Mouse (Mus musculus) T-helper 2 cell (primary cell): ENCODE measurements around the gene Idh3b.

Experiments
- in situ Hi-C: fragments of 300-600 bp; cut with MboI, MseI; formaldehyde crosslinking; loops from one replicate; pipeline ENCODE4 v1.15.1; 2025; ENCODE audit warnings: high pct_unique_total_duplicates

Idh3b gene

DNA sequence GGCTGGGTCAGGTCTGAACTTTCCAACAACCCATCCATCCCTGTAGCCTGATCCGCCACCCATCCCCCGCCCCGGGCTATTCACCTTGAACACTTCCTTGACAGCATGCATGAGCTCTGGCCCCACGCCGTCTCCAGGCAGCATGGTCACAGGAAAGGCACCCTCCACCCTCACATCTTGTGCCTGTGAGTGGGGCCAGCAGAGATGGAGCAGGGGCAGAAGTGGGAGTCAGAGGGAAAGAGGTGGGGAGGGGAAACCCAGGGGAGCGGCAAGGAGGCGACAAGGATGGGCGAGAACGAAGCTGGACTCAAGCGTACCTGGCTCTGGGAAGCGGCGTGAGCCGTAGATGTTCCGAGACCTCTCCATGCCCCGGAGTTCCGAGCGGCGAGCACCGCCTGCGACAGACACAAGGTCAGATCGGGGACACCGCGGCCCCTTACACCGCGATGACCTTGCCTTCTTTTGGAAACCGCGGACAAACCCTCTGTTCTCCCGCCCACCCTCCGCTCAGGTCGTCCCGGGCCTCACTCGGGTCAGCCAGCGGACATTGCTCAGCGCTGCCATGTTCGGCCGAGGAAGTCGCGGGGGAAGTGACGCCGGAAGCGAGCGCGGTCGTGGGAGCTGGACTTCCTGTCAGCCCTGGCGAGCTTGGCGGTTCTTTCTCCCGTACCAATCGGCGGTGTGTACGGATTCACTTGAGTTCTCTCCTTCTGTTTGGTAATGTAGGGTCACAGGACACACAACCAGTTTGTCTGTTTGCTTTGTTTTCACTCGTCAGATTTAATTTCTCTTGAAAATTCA, at the start of gene Idh3b:
Gene Idh3b, minus strand, starts transcription at position 694 of the 801 bp plus-strand sequence.
- in situ Hi-C loops: loop anchor here (5.0 kb wide), 1 partner anchor 248 kb away; no protein-coding TSS in a partner anchor

- in situ Hi-C loops: no loop called here
Observed at GRCm38 (mm10) chr2:130329502-130329901, 45.2 kb upstream of the Idh3b start.

DNA sequence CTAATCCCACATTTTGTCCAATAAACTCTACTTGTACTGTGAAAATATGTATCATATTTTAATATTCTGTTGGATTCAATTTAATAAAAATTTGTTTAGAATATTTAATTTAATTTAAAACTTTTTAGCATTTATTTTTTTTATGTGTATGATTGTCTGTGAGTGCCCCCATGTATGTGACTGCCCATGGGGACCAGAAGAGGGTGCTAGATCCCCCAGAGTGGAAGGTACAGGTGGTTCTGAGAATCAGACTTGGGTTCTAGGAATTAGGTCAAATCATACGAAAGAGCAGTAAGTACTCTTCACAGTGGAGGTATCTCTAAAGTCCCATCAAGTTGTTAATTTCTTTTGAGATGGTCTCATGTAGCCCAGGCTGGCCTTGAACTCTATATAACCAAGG, 42.7 kb upstream of the Idh3b start:
- in situ Hi-C loops: no loop called here

DNA sequence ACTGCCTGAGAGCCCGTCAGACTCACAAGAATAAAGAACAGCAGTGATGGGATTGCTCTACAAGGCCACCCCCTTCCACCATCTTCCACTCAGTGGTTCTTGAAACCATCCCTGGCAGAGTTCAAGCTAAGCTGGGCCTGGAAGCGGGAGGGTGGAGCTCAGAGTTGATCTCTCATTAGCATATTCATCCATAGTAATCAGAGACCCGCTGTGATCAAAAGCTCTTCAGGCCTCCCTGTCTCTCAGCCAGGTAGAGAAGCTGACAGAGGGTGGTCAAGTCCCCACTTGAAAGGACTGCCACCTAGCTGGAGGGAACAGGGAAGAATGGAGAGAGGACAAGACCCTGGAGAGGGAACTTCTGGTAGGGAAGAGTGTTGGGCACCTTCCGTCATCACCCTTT, 18.7 kb upstream of the Idh3b start:
- in situ Hi-C loops: no loop called here

GRCm38 (mm10) chr2:130297580-130297979, 13.2 kb upstream of the Idh3b start:
- in situ Hi-C loops: no loop called here

GRCm38 (mm10) chr2:130296134-130296745, 11.9 kb upstream of the Idh3b start:
- in situ Hi-C loops: no loop called here

GRCm38 (mm10) chr2:130295331-130296133, 11.2 kb upstream of the Idh3b start:
- in situ Hi-C loops: no loop called here

GRCm38 (mm10) chr2:130294936-130295277, 10.6 kb upstream of the Idh3b start, which contains the start of gene Ebf4:
Gene Ebf4 (plus strand): TSS chr2:130295169.
- in situ Hi-C loops: loop anchor here (5.0 kb wide), 1 partner anchor 112 kb away; the partner anchor contains the start of genes 1700020A23Rik, Gm28372 and Tmem239

- in situ Hi-C loops: loop anchor here (5.0 kb wide), 1 partner anchor 113 kb away; the partner anchor contains the start of genes 1700020A23Rik, Gm28372 and Tmem239
Observed at GRCm38 (mm10) chr2:130294218-130294935, 10.0 kb upstream of the Idh3b start.

- in situ Hi-C loops: loop anchor here (5.0 kb wide), 1 partner anchor 114 kb away; the partner anchor contains the start of genes 1700020A23Rik, Gm28372 and Tmem239
Observed at GRCm38 (mm10) chr2:130293486-130293885, 9.1 kb upstream of the Idh3b start.

DNA sequence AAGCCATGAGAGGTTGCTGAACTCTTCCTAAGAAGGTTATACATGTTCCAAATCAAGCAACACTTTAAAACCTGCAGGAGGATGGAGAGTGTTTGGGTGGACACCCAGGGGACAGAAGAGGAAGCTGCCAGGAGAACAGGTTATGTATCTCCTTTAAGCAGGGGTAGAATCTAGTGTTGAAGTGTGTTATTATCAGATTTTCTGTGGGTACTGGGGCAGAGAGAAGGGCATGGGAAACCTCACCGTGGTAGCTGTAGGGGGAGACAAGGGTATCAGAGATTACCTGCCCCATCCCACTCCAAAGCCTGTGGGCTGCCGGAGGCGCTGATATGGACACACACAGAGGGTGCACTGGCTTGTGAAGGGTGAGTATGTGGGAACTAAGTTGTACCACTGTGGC, 8.7 kb upstream of the Idh3b start:
- in situ Hi-C loops: loop anchor here (5.0 kb wide), 1 partner anchor 114 kb away; the partner anchor contains the start of genes 1700020A23Rik, Gm28372 and Tmem239

DNA sequence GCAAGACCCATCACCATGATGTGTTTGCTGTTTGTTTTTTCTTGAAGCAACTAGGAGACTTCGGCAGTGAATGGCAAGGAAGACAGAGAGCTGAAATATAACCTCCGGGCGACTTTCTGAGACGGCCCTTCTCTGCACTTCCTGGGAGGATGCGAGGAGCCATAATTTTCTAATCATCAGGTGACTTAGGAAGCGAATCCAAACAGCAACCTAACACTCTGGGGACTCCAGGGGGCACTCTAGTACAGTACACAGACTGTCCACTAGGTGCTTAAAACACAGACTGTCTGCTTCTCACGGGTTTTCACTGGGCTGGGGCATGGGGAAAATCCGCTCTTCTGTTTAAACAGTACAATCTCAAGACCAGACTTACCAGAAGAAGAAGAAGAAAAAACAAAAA, 7.1 kb upstream of the Idh3b start:
- in situ Hi-C loops: loop anchor here (5.0 kb wide), 1 partner anchor 116 kb away; the partner anchor contains the start of genes 1700020A23Rik, Gm28372 and Tmem239

DNA sequence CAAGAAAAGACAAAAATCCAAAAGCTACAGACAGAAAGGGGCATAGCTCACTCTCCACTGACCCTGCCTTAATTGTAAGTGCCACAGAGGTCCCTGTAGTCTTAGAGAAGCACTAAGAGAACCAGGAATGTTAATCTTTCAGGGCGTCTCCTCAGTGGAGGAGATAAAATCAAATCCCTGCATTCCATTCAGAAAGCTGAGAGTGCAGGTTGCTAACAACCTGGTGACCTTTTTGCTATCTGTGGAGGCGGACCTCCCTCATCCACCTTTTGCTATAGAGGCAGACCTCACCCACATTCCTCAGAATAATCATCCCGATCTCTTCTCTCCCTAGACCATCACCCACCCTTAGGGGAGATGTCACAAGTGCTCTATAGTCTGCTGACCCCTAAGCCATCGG, 4.7 kb upstream of the Idh3b start:
- in situ Hi-C loops: no loop called here

DNA sequence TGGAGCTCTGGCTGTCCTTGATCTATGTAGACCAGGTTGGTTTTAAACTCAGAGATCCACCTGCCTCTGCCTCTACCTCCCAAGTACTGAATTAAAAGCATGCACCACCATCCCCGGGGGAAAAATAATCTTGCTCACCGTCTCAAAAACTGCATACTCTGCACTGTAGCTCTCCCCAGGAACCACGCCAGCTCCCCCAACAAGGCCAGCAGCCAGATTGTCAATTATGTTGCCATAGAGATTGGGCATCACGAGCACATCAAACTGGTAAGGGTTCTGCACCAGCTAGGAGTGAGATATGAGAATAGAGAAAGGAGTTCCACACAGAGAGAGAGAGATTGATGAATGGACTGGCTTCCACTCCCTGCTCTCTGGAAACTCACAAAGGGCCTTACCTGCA, 3.5 kb downstream of the Idh3b start:
- in situ Hi-C loops: loop anchor here (5.0 kb wide), 1 partner anchor 251 kb away; no protein-coding TSS in a partner anchor

- in situ Hi-C loops: loop anchor here (5.0 kb wide), 1 partner anchor 252 kb away; no protein-coding TSS in a partner anchor
Observed at GRCm38 (mm10) chr2:130280224-130280623, 4.1 kb downstream of the Idh3b start.

DNA sequence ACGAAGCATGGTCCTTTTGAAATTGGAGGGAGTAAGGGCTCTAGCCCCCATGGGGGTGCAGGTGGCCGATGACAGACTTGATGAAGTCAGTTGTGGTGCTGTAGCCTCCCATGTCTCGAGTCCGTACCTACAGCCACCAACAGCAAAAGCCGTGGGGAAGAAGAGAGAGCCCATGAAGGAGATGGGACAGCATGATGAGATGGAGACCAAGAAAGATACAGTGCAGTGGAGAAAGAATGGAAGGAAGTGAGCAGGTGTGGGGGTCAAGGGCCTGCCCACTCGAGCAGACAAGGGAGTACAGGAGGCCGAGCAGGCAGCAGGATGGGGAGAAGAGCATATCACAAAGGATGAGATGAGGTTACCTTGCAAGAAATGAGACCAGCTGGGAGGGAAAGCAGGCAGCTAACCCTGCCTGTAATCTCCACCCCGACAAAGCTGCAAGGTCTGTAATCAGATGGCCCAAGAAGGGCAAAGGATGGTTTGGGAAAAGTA, 4.7 kb downstream of the Idh3b start:
- in situ Hi-C loops: loop anchor here (5.0 kb wide), 1 partner anchor 253 kb away; no protein-coding TSS in a partner anchor

GRCm38 (mm10) chr2:130275649-130276048, 8.7 kb downstream of the Idh3b start:
- in situ Hi-C loops: no loop called here

DNA sequence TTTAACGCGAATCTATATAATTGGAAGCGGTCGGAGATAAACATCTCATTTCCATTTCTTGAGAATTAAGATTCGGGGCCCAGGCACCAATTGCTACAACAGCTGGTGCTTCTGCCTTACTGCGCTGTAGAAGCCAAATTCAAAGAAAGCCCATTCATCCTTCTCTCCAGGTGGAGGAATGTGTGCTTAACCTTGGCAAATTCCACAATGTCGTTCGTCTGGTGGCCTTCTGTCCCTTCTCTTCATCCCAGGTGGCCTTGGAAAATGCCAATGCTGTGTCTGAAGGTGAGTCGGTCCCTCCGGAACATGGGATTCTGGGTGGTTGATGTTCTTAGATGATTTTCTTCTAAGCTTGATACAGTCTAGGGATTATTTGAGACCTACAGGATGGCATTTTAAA, 9.5 kb downstream of the Idh3b start:
- in situ Hi-C loops: loop anchor here (5.0 kb wide), 1 partner anchor 473 kb away; the partner anchor contains the start of gene Stk35

DNA sequence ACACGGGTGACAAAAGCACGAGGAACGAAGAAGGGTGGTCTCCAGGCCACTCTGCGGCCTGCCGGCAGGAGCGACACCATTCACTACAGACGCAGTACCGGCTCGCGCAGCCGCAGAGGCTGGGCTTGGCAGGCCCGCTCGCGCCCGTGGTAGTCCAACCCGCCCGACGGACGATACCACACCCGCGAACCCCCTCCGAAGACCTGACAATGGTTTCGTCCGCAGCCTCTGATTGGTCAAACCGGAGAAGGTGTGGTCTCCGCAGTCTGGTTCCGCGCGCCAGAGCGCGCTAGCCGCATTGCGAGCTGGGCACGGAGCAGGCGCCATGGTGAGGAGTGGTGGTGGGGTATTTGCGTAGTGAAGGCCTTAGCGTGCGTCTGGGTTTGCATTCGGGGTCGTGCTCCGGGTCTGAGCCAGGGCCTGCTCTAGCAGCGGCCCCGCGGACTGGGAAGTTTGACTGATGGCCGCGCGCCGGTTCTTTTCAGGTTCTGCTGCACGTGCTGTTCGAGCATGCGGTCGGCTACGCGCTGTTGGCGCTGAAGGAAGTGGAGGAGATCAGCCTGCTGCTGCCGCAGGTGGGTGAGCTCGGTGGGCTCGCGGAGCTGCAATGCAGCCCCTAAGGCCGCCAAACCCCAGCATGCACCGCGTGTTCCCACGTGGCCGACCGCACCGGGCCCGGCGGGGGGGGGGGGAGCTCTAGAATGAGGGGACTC, 10.0 kb downstream of the Idh3b start, which contains the start of gene Nop56:
Gene Nop56, plus strand, starts transcription at position 282 of the 713 bp plus-strand sequence.
- in situ Hi-C loops: loop anchor here (5.0 kb wide), 1 partner anchor 472 kb away; the partner anchor contains the start of gene Stk35

- in situ Hi-C loops: loop anchor here (5.0 kb wide), 1 partner anchor 471 kb away; the partner anchor contains the start of gene Stk35
Observed at GRCm38 (mm10) chr2:130273732-130274131, 10.6 kb downstream of the Idh3b start.
